Mouse (Mus musculus) spleen, adult 18-20 months (tissue): ENCODE data around the gene Acsf3.
A peak's percentile ranks its signal among the peaks of the same experiment; 100 is the strongest.

Source experiments
- DNase-seq, 2 experiments: peaks; one replicate each; pipeline ENCODE4 v3.0.0; 2022; ENCODE audit warnings: mixed read lengths in 2 of 2

The Acsf3 gene

GRCm38 (mm10) chr8:122775285-122776155 lies at the start of gene Acsf3:
Gene Acsf3, plus strand, starts transcription at chr8:122775486.
- peak; percentile 36 to 57 for DNase-seq

- DNase-seq = no peak
Measured at GRCm38 (mm10) chr8:122726789-122727188, 48.5 kb upstream of the Acsf3 start.

DNA sequence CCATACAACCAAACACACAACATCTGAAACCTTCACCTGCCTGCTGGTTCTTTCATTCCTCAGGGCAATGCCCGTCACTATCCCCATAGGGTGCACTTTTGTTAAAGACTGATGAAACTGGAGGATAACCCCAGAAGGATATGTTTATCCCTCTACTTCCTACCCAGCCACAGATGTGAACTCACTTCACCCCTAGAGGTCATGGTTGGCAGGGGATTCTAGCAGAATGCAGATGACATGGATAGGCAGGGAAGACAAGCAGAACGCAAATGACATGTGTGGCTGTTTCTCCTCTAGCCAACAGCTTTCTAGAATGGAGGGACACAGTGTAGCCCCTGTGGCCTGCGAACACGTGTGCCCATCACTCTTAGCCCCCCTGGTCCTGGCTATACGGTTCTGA lies 47.9 kb upstream of the Acsf3 start:
- no peak for DNase-seq

GRCm38 (mm10) chr8:122728630-122729029 lies 46.7 kb upstream of the Acsf3 start:
- DNase-seq = no peak

- DNase-seq = no peak
Measured at GRCm38 (mm10) chr8:122735110-122735509, 40.2 kb upstream of the Acsf3 start.

DNA sequence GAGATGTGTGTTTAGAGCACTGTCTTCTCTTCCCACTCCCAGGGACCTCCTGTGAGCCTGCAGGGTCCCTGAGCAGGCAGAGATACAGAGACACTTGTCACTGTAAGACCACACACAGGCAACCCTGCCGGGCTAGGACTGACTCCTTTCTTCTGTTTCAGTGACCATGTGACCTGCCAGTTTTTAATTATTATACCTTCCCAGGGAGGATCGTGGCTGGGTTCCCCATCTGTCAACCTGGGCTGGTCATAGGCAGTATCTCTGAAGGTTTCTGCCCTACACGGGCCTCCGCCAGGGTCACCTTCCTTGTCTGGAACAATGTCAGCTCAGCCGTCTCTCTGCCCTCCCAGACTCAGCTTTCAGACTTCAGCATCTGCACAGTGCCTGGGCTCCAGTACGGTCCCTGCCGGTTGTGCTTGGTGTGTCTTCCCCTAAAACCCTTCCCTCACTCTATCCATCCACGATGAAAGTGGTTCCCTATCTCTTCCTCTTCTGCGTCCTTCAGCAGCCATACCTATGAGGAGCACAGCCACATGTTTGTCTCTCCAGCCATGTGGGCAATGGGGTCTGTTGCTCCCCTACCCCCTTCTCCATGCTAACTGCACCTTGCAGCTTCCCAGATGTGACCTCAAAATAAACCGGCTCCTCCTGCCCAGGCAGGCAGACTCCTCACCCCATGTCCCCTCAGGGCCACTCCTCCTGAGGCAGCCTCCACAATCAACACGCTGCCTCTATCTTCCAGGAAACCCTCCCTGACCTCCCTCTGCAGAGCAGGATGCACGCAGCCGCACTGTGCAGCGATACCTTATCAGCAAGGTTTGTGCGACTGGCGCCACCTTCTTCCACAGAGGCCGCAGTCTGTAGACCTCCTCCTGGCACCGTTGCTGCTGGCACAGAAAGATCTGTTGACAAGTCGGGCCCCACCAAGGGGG lies 39.5 kb upstream of the Acsf3 start:
- no peak for DNase-seq

DNA sequence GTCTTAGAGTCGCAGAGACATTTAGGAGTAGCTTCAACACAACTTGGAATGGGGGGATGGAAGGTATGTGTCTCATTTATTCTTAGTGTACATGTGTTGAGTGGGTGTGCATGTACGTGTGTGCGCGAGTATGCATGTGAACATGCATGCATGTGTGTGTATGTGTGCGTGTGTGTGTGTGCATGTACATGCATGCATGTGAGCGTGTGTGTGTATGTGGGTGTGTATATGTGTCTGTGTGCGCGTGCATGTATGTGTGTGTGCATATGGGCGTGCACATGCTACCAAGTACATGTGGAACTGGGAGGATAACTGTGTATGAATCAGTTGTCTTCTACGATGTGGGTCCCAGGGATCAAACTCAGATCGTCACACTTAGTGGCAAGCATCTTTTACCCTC lies 38.7 kb upstream of the Acsf3 start:
- no peak for DNase-seq

- DNase-seq = no peak
Measured at GRCm38 (mm10) chr8:122737071-122737470, 38.2 kb upstream of the Acsf3 start.

- no peak for DNase-seq
Measured at GRCm38 (mm10) chr8:122737886-122738285, 37.4 kb upstream of the Acsf3 start.

DNA sequence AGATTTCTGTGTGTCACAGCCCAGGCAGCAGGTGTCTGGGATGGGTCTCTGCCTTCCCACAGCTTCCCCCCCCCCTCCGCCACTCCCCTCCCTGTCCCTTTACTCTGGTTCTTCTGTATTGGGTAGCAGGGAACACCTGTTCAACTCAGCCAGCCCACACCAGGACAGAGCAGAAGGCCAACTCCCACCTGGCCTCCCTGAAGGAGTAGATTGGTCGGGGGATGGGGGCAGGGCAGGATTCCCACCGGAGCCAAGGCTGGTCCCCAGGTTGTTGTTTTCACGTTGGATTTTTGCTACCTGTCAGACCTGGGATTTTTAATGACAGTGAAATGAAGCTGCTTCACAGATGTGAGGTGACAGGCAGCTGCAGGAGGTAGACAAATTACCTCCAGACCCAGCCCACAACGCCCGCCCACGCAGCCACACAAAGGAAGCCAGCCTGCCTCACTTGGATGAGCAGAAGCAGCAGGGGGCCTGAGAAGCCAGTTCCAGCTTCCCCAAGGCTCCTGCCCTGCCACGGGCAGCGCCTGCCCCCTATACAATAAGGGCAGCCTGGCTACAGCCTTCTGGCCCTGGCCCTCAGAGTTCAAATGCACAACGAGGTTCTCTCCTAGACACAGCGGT lies 36.1 kb upstream of the Acsf3 start:
- DNase-seq = peak; percentile 85 to 87

- no peak for DNase-seq
Measured at GRCm38 (mm10) chr8:122742471-122742870, 32.8 kb upstream of the Acsf3 start.

- DNase-seq = no peak
Measured at GRCm38 (mm10) chr8:122745022-122745749, 30.1 kb upstream of the Acsf3 start.

- no peak for DNase-seq
Measured at GRCm38 (mm10) chr8:122745750-122746275, 29.5 kb upstream of the Acsf3 start.

DNA sequence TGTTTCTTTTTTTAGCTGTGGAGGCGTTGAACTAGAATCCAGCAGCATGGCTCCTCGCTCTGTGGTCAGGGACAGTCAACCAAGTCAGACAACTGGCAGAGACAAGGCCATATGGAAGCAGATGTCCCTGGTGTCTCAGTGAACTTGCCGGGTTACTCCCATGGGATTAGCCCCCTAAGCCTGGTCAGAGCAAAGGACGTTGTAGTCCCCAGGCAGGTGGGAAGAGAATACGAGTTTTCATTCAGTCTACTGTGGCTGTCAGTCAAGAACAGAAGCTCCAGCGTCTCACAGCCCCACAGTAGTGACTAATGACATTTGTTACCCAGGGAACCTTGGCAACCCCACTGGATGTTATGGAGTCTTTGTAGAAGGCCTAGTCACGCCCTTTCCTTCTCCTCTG lies 28.8 kb upstream of the Acsf3 start:
- DNase-seq = no peak

GRCm38 (mm10) chr8:122747825-122748224 lies 27.5 kb upstream of the Acsf3 start:
- no peak for DNase-seq

GRCm38 (mm10) chr8:122749333-122749958 lies 25.8 kb upstream of the Acsf3 start:
- no peak for DNase-seq

- no peak for DNase-seq
Measured at GRCm38 (mm10) chr8:122751342-122751741, 23.9 kb upstream of the Acsf3 start.

- no peak for DNase-seq
Measured at GRCm38 (mm10) chr8:122752111-122752721, 23.1 kb upstream of the Acsf3 start.

- DNase-seq = no peak
Measured at GRCm38 (mm10) chr8:122758597-122758996, 16.7 kb upstream of the Acsf3 start.

- DNase-seq = peak in 1 of 2 experiments; percentile 27
Measured at GRCm38 (mm10) chr8:122760116-122760515, 15.2 kb upstream of the Acsf3 start.

- no peak for DNase-seq
Measured at GRCm38 (mm10) chr8:122761109-122761508, 14.2 kb upstream of the Acsf3 start.
